Mouse (Mus musculus) adrenal gland, postnatal 25 days (tissue): Measurements from ENCODE around the gene Med20. TPM values are rescaled to one million over a fixed set of nuclear protein-coding genes. Genes with fewer than 3 reads are reported as not detected.
"Not testable (repeated sequence)": the region's sequence is repeated elsewhere in the genome, so short reads cannot be mapped to it uniquely, and the experiment has no call there.

ENCODE experiments used
- DNase-seq: peaks from one replicate; pipeline ENCODE4 v3.0.0; 2021; ENCODE audit warnings: mixed read lengths
- total RNA-seq: library from RNA; stranded (reverse); gene quantifications from 2 replicates; pipeline ENCODE4 v1.2.3, GENCODE M21; 2021

The Med20 gene
- total RNA-seq, 1 experiment from 2014 or later, result 40.5 TPM

- DNase-seq, result peak; percentile 95
Observed at GRCm38 (mm10) chr17:47628851-47629676, 17.7 kb downstream of the Med20 start.

DNA sequence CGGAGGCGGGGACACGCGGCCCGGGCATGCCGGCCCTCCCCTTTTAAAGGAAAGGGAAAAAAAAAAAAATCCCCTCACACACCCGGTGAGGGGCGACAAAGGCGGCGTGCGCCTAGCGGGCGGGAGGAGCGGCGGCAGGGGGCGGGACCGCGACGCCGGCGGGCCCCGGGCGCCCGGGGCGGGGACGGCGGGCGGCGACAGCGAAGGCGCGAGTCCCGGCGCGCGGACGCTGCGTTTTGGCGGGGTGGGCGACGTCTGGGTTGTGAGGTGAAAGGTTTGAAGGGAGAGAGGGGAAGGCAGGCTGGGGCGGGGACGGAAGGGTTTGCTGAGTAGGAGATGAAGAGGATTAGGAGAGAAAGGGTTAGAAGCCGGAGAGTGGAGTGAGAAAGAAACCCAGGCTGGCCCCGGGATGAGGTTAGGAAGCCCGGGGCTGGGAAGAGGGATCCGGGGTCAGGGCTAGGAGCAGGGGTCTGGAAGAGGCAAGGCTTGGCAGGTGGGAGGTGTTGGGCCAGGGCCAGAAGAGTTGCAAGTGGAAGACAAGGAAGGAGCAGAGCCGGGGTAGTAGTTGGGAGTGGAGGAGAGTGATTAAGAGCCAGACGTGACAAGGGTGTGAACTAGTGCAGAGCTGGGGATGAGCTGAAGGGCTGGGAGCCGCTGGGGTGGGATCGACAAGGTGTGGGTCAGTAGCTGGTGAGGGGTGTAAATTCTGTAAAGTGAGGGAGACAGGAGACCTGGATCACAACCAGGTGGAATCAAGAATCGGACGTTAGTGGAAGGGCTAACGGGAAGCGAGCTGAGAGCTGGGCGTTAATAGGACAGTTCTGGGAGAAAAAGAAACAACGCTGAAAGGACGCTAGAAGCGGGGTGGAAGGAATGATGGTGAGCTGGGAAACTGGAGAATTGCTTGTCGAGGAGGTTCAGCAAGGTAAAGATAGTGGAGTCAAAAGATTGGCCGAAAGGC is 18.6 kb downstream of the Med20 start:
- DNase-seq, result no peak

DNA sequence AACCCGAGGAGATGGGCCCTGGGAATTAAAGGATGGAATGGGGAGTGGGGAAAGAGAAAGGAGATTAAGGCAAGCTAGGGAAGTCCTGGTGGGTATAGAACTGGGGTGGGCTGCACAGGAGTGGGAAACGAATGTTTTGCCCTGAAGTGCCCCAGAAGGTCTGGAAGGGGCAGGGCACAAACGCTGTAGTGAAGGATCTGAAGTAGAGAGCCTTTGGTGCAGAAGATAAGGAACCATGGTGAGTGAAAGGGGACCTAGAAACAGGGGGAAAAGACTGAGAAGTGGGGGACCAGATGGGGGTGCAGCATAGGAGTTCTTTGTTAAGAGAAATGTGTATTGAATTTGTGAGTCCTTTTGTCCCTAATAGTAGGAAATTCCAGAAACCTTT is 19.3 kb downstream of the Med20 start, which contains the start of gene Usp49:
Gene Usp49, plus strand, starts transcription at position 13 of the 388 bp plus-strand sequence.
- no peak for DNase-seq

- DNase-seq, result no peak
Observed at GRCm38 (mm10) chr17:47632181-47632840, 20.9 kb downstream of the Med20 start.

- no peak for DNase-seq
Observed at GRCm38 (mm10) chr17:47633999-47634770, 22.8 kb downstream of the Med20 start.

- no peak for DNase-seq
Observed at GRCm38 (mm10) chr17:47642992-47643391, 31.6 kb downstream of the Med20 start.

DNA sequence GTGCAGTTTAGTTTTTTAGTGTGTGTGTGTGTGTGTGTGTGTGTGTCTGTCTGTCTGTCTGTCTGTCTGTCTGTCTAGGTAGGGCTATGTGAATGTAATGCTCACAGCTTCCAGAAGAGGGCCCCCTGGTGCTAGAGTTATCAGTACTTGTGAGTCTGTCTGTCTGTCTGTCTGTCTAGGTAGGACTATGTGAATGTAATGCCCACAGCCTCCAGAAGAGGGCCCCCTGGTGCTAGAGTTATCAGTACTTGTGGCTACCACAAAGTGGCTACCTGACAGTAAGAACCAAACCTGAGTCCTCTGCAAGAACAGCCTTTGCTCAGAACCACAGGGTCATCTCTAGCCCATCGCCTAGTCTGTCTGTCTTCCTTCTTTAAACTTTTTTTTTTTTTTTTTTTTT is 35.3 kb downstream of the Med20 start:
- peak; percentile 41 for DNase-seq

- DNase-seq, result no peak
Observed at GRCm38 (mm10) chr17:47648966-47649365, 37.6 kb downstream of the Med20 start.

DNA sequence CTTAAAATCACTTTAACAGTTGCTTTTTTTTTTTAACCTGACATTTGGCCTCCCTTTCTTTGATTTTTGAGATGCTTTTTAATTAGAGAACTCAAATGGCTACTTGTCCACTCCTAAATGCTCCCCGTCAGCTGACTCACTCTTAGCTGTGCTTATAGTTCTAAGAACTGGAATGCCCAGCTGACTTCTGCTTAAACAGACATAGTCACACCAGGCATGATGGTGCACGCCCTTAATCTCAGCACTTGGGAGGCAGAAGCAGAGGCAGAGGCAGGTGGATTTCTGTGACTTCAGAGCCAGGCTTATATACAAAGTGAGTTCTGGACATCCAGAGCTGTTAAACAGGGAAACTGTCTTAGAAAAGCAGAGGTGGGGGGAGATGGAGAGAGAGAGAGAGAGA is 40.6 kb downstream of the Med20 start:
- no peak for DNase-seq

- DNase-seq, result not testable (repeated sequence)
Observed at GRCm38 (mm10) chr17:47654346-47654745, 43.0 kb downstream of the Med20 start.

- DNase-seq, result no peak
Observed at GRCm38 (mm10) chr17:47655697-47656096, 44.3 kb downstream of the Med20 start.

GRCm38 (mm10) chr17:47657901-47658300 is 46.5 kb downstream of the Med20 start:
- DNase-seq, result no peak

DNA sequence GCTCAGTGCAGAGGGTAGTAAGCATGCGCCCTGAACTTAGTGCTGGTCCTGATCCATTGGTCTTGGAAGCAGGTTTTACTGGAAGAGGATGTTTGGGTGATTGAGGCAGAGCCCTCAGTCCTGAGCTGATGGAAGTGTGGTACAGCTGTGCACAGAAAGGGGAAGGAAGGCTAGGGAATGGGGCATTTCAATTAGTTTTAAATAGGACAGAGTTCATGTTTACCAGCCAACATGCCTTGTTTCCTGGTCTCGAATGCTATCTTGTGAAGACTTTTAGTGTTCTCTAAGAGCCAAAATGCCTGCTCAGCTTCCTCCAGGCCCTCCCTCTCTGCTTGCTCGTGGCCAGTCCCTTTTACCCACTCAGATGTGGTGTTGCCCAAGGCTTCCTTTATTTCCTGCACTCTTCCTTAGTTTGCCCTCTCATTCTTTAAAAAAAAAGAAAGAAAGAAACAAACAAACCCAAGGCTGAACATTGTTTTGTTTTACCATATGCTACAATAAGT is 47.4 kb downstream of the Med20 start:
- DNase-seq, result no peak

DNA sequence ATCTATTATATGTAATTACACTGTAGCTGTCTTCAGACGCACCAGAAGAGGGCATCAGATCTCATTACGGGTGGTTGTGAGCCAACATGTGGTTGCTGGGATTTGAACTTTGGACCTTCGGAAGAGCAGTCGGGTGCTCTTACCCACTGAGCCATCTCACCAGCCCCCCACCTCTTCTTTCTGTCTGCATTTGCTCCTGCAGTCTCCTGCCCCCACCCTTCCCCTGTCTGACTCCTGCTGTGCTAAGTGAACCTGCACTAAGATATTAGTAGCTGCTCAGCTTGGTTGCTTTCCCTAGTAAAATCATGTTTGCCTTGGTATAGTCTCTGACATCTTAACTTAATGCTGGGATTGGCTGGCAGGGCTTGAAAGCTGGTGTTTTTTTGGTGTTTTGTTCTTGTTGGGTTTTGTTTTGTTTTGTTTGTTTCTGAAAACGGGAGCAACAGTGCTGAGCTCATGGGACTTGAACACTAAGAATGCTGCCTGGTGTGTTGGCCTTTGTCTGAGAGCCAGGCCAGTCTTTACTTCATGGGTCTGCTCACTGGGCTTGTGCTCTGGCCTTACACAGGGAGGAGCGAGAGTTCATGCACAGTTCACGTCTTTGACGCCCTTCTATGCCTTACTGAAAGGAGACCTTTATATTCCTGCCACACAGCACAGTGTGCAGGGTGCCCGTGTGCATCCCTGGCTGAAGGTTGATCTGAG is 51.8 kb downstream of the Med20 start:
- no peak for DNase-seq

GRCm38 (mm10) chr17:47664474-47664873 is 53.1 kb downstream of the Med20 start:
- DNase-seq, result no peak

DNA sequence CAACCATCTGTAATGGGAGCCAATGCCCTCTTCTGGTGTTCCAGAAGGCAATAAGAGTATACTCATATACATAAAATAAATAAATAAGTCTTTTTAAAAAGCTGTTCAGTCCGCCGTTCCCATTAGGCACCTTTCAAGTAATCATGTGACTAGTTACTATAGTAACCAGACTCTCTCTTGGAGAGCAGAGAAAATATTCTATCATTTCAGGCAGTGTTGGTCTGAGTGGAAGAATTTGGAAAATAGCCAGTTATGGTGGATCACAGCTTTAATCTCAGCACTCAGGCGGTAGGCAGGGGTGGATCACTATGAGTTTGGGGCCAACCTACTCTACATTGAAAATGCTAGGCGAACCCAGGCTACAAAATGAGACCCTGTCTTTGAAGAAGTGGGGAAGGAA is 57.8 kb downstream of the Med20 start:
- DNase-seq, result no peak

GRCm38 (mm10) chr17:47671988-47672310 is 60.6 kb downstream of the Med20 start:
- no peak for DNase-seq

GRCm38 (mm10) chr17:47672311-47673111 is 61.1 kb downstream of the Med20 start:
- DNase-seq, result peak; percentile 72
